Mouse (Mus musculus) kidney, adult 18-20 months (tissue): ENCODE measurements around the gene Rassf3.

Experiments used
- DNase-seq: peaks from one replicate; pipeline ENCODE4 v3.0.0; 2021

Rassf3 gene

DNA sequence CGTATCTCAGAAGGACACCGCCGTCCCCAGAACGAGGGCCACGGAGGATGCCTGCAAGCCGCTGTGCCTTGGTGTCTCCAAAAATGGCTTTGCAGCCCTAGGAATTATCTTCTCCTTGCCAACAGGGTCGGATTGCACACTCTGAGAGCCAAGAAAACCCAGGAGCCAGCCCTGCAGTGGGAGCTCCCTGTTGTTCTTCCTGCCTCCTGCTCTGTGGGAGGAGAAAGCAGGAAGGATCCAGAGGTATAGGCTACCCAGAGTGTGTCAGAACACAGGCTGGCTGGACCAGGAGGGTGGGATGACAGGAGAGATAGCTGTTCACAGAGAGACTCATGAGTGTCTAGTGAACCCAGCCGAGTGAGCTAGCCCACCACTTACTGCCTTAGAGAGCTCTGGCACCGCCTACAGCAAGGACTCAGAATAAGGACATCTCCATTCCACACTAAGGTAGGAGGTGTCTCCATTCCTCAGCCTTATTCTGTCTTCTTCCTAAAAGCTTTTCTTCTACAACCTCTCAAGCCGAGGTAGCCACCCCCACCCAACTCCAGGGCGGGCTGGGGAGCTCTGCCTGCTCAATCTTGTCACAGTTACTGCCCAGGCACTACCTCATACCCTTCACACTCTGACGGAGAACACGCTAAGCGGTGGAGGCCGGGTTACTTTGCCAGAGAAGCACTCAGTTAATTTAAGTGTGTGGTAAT is 48.0 kb downstream of the Rassf3 start:
- no peak for DNase-seq

DNA sequence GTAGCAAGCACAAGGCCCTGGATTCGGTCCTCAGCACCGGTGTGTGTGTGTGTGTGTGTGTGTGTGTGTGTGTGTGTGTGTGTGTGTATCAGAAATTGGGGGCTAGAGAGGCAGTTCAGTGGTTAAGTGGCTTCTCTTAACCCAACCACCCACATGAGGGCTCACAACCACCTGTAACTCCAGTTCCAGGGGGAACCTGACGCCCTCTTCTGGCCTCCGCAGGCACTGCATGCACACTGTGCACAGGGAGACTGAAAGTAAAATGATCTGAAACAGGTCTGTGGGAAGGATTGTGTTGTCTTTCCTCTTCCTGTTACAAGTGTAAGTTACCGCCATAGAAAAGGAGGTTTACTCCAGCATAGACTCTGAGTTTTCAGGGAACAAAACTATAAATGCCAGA is 49.0 kb downstream of the Rassf3 start:
- no peak for DNase-seq

DNA sequence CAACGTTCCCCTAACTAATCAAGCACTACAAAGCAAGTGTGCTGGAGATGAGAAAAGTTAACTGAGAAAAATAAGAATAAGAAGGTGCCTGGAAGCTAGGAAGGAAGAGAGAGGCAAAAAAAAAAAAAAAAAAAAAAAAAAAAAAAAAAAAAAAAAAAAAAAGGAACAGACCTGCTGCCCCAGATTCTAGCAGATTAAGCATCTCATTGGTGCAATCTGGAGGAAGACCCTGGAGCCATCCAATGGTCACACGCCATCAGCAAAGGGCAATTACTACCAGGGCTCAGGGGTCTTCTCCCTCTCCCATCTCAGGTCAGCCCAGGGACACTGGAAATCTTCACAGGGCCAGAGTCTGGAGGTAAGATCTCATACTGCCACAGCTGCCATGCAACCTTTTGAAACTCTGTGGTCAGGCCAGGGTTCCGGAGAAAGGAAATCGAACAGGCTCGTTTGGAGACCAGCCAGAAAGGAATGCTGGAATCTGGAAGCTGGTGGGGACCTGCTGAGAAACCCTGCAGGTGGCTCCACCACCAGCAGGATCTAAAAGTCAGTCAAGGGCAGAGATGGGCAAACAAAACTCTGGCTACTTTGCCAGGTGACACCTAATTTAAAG is 49.6 kb downstream of the Rassf3 start:
- peak; percentile 57 for DNase-seq

DNA sequence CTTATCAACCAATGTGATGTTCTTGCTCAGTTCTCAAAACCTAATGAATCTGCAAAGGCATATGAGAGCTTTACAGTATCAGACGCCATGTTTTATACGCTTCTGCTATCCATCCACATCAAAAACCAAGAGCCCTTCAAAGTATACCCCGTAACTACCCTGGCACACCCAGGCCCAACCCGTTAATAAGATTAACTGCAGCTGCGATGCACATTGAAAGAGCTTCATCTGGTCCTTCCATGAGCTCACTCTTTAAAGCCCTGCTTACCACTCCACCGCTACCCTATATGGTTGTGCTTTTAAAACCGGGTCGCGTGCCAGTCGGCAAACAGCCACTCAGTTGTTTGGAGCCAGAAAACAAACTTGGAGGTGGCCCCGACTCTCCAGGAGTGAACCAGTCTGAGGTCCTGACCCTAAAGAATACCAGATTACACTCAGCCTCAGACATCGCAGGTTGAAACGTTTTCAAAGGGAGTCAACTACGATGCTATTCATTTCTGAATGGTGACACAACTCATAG is 50.6 kb downstream of the Rassf3 start:
- DNase-seq = no peak

GRCm38 (mm10) chr10:121425079-121425478 is 51.1 kb downstream of the Rassf3 start:
- DNase-seq = no peak

DNA sequence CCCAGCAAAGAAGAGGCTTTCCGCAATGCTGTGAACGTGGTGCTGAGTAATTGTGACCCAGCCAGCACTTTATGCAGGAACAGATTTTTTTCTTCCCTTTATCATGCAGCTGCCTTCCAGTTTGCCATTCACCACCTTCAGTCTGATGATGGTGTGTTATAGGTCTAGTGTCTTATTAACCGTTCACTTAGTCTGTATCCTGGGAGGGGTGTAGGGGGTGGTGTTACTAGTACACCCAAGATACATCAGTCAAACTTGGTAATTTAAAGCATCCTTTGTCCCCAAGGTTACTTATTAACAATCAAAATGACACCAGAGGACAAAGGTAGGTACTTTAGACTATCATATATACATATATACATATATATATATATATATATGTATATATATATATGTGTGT is 51.7 kb downstream of the Rassf3 start:
- no peak for DNase-seq

- no peak for DNase-seq
Observed at GRCm38 (mm10) chr10:121423541-121424349, 52.4 kb downstream of the Rassf3 start.

- DNase-seq = no peak
Observed at GRCm38 (mm10) chr10:121422294-121422693, 53.9 kb downstream of the Rassf3 start.

GRCm38 (mm10) chr10:121421657-121422290 is 54.4 kb downstream of the Rassf3 start:
- no peak for DNase-seq

GRCm38 (mm10) chr10:121421023-121421422 is 55.1 kb downstream of the Rassf3 start:
- no peak for DNase-seq

- no peak for DNase-seq
Observed at GRCm38 (mm10) chr10:121419640-121420470, 56.3 kb downstream of the Rassf3 start.

GRCm38 (mm10) chr10:121418835-121419234 is 57.3 kb downstream of the Rassf3 start:
- DNase-seq = no peak

DNA sequence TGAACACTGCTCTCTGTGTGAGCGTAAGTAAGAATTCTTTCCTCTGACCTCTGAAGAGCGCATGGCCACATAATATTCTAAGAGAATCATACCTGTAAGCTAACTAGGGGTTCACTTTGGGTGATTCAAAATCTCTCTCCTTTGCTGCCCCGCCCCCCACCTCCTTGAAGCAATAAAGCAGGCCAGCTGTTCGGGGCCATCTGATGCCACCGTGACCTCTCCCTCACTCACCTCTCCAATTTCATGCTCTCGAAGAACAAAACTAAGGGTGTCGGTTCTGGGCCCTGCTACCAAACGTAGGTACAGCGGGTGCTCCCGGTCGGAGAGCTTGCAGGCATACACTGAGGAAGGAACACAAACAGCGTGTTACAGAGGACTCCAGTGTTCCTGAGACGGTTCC is 62.0 kb downstream of the Rassf3 start:
- no peak for DNase-seq

DNA sequence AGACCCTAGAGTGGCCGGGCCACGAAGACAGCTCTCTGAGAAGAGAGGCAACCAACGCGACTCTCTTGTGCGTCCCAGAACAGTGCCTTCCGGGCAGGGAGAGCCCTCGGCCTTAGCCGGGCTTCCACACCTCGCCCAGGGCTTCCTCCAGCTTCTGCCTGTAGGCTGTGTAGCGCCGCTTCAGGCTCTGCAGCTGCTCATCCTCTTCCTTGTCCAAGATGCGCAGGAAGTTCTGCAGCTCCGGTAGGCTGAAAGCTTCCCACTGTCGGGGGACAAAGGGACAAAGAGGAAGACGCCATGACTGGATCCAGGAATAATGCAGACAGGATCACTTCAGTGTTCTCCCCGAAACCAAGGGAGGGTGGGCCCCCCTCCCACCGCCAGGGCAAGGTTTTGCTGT is 63.3 kb downstream of the Rassf3 start:
- no peak for DNase-seq

DNA sequence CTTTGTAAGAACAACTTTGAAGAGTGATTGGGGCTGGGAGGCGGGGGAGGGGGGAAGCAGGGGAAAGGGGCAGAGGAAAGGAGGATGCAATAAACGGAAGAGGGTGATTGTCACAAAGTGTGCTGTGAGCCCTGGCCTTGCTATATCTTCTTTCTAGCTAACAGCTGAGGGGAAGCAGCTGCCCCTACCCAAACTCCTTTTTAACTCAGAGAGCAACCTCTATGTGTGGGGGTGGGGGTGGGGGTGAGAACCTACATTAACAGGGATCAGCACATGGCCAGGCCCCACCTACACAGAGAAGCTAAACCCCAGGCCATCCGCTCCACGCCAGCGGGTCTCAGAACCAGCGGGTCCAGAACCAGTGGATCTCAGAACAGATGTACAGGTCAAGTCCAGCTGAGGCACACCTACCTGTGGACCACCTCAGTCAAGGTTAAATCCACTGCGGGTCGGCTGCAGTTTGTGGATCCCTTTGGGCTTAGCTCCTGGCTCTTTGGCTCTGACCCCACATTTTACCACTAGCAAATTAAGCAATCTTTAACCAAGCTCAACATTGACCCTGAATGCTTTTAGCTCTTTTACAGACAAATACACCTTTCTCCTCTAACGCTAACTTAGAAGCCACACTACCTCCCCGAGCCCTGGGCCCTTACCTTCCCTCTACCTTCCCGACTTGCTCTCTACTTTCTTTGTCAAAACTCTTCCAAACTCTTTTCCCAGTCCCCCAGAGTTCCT is 64.3 kb downstream of the Rassf3 start:
- DNase-seq = no peak

DNA sequence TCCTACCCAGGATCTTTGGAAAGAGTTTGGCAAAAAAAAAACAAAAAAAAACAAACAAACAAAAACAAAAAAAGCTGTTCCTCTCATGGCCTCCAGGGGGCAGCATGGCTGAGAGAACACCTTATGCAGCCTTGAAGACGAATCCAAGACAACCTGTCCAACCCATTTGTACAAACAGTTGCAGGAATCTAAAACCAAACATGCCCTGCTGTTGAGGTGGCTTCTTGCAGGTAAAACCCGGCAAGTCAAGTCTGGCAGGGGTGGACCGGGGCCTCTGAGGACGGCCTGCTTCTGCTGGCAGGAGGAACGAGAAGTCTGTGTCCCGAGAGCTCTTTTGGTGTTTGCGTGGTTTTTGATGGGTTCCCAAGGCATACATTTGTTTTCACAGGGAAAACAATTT is 66.4 kb downstream of the Rassf3 start:
- peak; percentile 61 for DNase-seq

GRCm38 (mm10) chr10:121403946-121404345 is 72.2 kb downstream of the Rassf3 start:
- no peak for DNase-seq

GRCm38 (mm10) chr10:121403104-121403503 is 73.0 kb downstream of the Rassf3 start:
- no peak for DNase-seq

GRCm38 (mm10) chr10:121401005-121401404 is 75.1 kb downstream of the Rassf3 start:
- no peak for DNase-seq

GRCm38 (mm10) chr10:121398599-121398998 is 77.5 kb downstream of the Rassf3 start:
- DNase-seq = no peak

GRCm38 (mm10) chr10:121395542-121396176 is 80.5 kb downstream of the Rassf3 start:
- DNase-seq = peak; percentile 40
